Mouse (Mus musculus) kidney, postnatal 0 days (tissue): ENCODE results near the gene Prkcd. TPM values are rescaled to one million over a fixed set of nuclear protein-coding genes. Genes with fewer than 3 reads are reported as not detected.
A peak's percentile ranks its signal among the peaks of the same experiment; 100 is the strongest.

Experiments
- ATAC-seq: fragments of 200-750 bp; cut with Nextera tagmentation; replicated peaks from 2 replicates; pipeline ENCODE4 v1.8.0; 2017; ENCODE audit warnings: low read depth, moderate number of reproducible peaks, moderate TSS enrichment, moderate library complexity; ENCODE audit not compliant: low FRiP score
- DNase-seq: peaks from one replicate; pipeline ENCODE4 v3.0.0-alpha.2; 2016; ENCODE audit warnings: low spot score
- H3K27ac ChIP-seq: fragments of 300-500 bp; sonication (generic); 2 replicates; pipeline ENCODE4 v1.5.1; 2014; ENCODE audit warnings: mild to moderate bottlenecking
- H3K27me3 ChIP-seq: fragments of 300-500 bp; sonication (generic); 2 replicates; pipeline ENCODE4 v1.6.1; 2014; ENCODE audit warnings: low read length, mixed read lengths; ENCODE audit not compliant: insufficient read depth
- H3K36me3 ChIP-seq: fragments of 300-500 bp; sonication (generic); 2 replicates; pipeline ENCODE4 v1.6.1; 2014; ENCODE audit warnings: low read length, mixed read lengths; ENCODE audit not compliant: insufficient read depth
- H3K4me1 ChIP-seq: fragments of 300-500 bp; sonication (generic); replicated peaks from 2 replicates; pipeline ENCODE4 v1.6.1; 2014; ENCODE audit warnings: antibody characterized with exemption, low read length, mixed read lengths; ENCODE audit not compliant: insufficient read depth
- H3K4me2 ChIP-seq: fragments of 300-500 bp; sonication (generic); 2 replicates; pipeline ENCODE4 v1.6.1; 2014; ENCODE audit warnings: mild to moderate bottlenecking, low read length, moderate library complexity, mixed read lengths
- H3K4me3 ChIP-seq: fragments of 300-500 bp; sonication (generic); replicated peaks from 2 replicates; pipeline ENCODE4 v1.5.1; 2014; ENCODE audit warnings: low read depth, low read length
- H3K9ac ChIP-seq: fragments of 300-500 bp; sonication (generic); 2 replicates; pipeline ENCODE4 v1.6.1; 2014; ENCODE audit warnings: low read depth, low read length
- H3K9me3 ChIP-seq: fragments of 300-500 bp; sonication (generic); replicated peaks from 2 replicates; pipeline ENCODE4 v1.6.1; 2016; ENCODE audit warnings: low read length, inconsistent platforms, mixed read lengths
- CTCF ChIP-seq: IDR thresholded peaks from 2 replicates; pipeline ENCODE4 v1.5.1; 2016; ENCODE audit warnings: antibody characterized with exemption, low read depth, mild to moderate bottlenecking, moderate library complexity
- WGBS: fragments of 180-500 bp; shearing (Covaris S2); extraction: QIAGEN DNeasy Blood & Tissue Kit; methylation state at CpG from one replicate; pipeline ENCODE4 v1.1.7; 2014; 5-methylcytosine and 5-hydroxymethylcytosine counted together
- microRNA-seq: library from miRNA; unstranded; fragments of <30 nt; microRNA quantifications from one replicate; pipeline ENCODE4, GENCODE M21; 2016
- polyA plus RNA-seq: library from polyadenylated mRNA; unstranded; fragments of >200 nt; fragmentation: Nextera tagmentation; extraction: Ambion mirVana; gene quantifications from 2 replicates; pipeline ENCODE4 v1.2.1, GENCODE M21; 2015

Prkcd gene
- polyA plus RNA-seq, 1 experiment from 2014 or later, result 44.9 TPM

DNA sequence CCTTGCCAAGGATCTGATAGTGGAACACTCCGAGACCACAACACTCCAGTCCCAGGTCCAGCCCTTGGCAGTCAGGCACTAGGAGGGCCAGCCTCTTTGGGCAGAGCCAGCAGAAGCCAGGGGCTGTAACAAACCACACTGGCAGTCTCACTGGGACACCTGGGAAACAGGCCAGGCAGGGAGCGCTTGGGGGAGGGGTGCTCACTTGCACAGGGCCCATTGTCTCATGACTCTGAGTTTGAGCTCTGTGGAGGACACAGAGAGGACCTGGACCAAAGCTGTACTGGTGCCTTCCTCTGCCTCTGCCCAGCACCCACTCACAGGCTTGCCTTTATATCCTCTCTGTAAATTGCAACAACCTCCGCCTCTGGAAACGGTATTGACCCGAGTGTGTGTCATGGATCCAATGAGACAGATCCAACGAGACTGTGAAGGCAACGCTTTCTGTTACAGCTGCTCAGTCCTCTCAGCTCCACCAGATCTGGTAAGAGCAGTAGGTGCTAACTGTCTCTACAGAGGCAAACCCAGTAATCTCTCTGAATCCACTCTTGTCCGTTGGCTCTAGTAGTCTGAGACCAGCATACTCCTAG, 77.8 kb downstream of the Prkcd start, which contains the start of gene Tkt:
Gene Tkt, plus strand, starts transcription at position 229 of the 590 bp plus-strand sequence.
- peak within 1 kb of the TSS; percentile 97 for H3K4me2 ChIP-seq
- H3K4me1 ChIP-seq, result peaks cover 24% of the 10 kb centered on the region
- peak within 1 kb of the TSS; percentile 92 for H3K27ac ChIP-seq
- H3K27me3 ChIP-seq, result no peaks in the 10 kb centered on the region
- DNase-seq, result no peak
- H3K9me3 ChIP-seq, result no peaks in the 10 kb centered on the region
- peak within 1 kb of the TSS; percentile 65 for H3K4me3 ChIP-seq
- WGBS, result 23% methylated on average over 8 of the region's 8 CpGs
- no peak for TF ChIP-seq CTCF
- peak; percentile 15; the same call in 1 of the 2 replicates for ATAC-seq
- no peaks in the 10 kb centered on the region for H3K36me3 ChIP-seq
- H3K9ac ChIP-seq, result peak within 1 kb of the TSS; percentile 82

Small RNA genes lying within 50 kb of the gene (microRNA-seq; reads per million reads assigned to microRNA genes)
- 4.6 reads per million, percentile 13 among the genes with 10 or more reads in this experiment for gene Mir3076

Other genes with a start within 250 kb of the Prkcd start
- gene Dcp1a, start 146.7 kb downstream of the Prkcd start, polyA plus RNA-seq, result 10.9 and 11.4 TPM in 2 replicates
- 2.8 and 3.0 TPM in 2 replicates for gene Cacna1d, start 134.8 kb downstream of the Prkcd start, polyA plus RNA-seq
- 238 and 253 TPM in 2 replicates for gene Tkt, start 77.9 kb downstream of the Prkcd start, polyA plus RNA-seq
- 14.0 and 17.1 TPM in 2 replicates for gene Rft1, start 28.1 kb upstream of the Prkcd start, polyA plus RNA-seq
- gene Sfmbt1, start 88.6 kb upstream of the Prkcd start, polyA plus RNA-seq, result 10.9 and 12.0 TPM in 2 replicates
- gene Tmem110, start 199.4 kb upstream of the Prkcd start, polyA plus RNA-seq, result 22.6 and 23.4 TPM in 2 replicates